Mouse (Mus musculus) layer of hippocampus, adult 9-11 months (tissue): Measurements from ENCODE around the gene Cpsf6.

Experiments used
- DNase-seq: peaks from one replicate; pipeline ENCODE4 v3.0.0; 2022

Cpsf6 gene

GRCm38 (mm10) chr10:117379908-117380307 is at the start of gene Cpsf6:
Cpsf6 (minus strand) TSS chr10:117380015.
- no peak for DNase-seq

GRCm38 (mm10) chr10:117426615-117426969 is 46.8 kb upstream of the Cpsf6 start:
- no peak for DNase-seq

GRCm38 (mm10) chr10:117425907-117426614 is 46.2 kb upstream of the Cpsf6 start:
- peak; percentile 70 for DNase-seq

GRCm38 (mm10) chr10:117425013-117425412 is 45.2 kb upstream of the Cpsf6 start:
- DNase-seq: no peak

GRCm38 (mm10) chr10:117424146-117424905 is 44.5 kb upstream of the Cpsf6 start:
- no peak for DNase-seq

GRCm38 (mm10) chr10:117423025-117424002 is 43.5 kb upstream of the Cpsf6 start:
- no peak for DNase-seq

GRCm38 (mm10) chr10:117422174-117422808 is 42.5 kb upstream of the Cpsf6 start:
- DNase-seq: no peak

GRCm38 (mm10) chr10:117421283-117422107 is 41.7 kb upstream of the Cpsf6 start:
- no peak for DNase-seq

- DNase-seq: no peak
Observed at GRCm38 (mm10) chr10:117420502-117421282, 40.9 kb upstream of the Cpsf6 start.

- DNase-seq: no peak
Observed at GRCm38 (mm10) chr10:117419577-117420290, 39.9 kb upstream of the Cpsf6 start.

GRCm38 (mm10) chr10:117418668-117419237 is 38.9 kb upstream of the Cpsf6 start:
- no peak for DNase-seq

- DNase-seq: peak; percentile 89
Observed at GRCm38 (mm10) chr10:117417772-117418667, 38.2 kb upstream of the Cpsf6 start.

GRCm38 (mm10) chr10:117417470-117417767 is 37.6 kb upstream of the Cpsf6 start:
- no peak for DNase-seq

GRCm38 (mm10) chr10:117416636-117417469 is 37.0 kb upstream of the Cpsf6 start:
- DNase-seq: no peak

- DNase-seq: no peak
Observed at GRCm38 (mm10) chr10:117416095-117416494, 36.3 kb upstream of the Cpsf6 start.

GRCm38 (mm10) chr10:117415364-117416057 is 35.7 kb upstream of the Cpsf6 start:
- DNase-seq: no peak

GRCm38 (mm10) chr10:117414726-117415125 is 34.9 kb upstream of the Cpsf6 start:
- DNase-seq: no peak
